Mouse (Mus musculus): ENCODE measurements at regions not wholly inside any gene's neighbourhood (a gene's known extent, or its start where the extent isn't known, plus 50 kb on each side); places are given as distances from the start of the nearest gene placed in this dataset.

GRCm38 (mm10) chrX:19102911-19103310, 378.2 kb downstream of the Tex13c3 start:
- Histone ChIP-seq H3K36me3 (replicated peaks; ENCODE audit: low read length) (no peaks in the 10 kb centered on the region), H3K4me1 (no peaks in the 10 kb centered on the region), H3K27me3 (replicated peaks) (no peaks in the 10 kb centered on the region), H3K9me3 (no peaks in the 10 kb centered on the region), H3K4me3 (replicated peaks) (no peak overlapping the region)
- TF ChIP-seq GATA1 (IDR thresholded peaks at IDR 0.05; ENCODE audit: borderline replicate concordance, low read length) (no peak), FLI1 (IDR thresholded peaks at IDR 0.05; ENCODE audit: low read length) (no peak)

GRCm38 (mm10) chrX:19095960-19096359, 385.2 kb downstream of the Tex13c3 start:
- H3K4me3 ChIP-seq (replicated peaks), result no peak overlapping the region
- H3K9me3 ChIP-seq, result no peaks in the 10 kb centered on the region
- TF ChIP-seq GATA1 (IDR thresholded peaks at IDR 0.05; ENCODE audit: borderline replicate concordance, low read length) (no peak), FLI1 (IDR thresholded peaks at IDR 0.05; ENCODE audit: low read length) (no peak)
- no peaks in the 10 kb centered on the region for H3K4me1 ChIP-seq
- no peaks in the 10 kb centered on the region for H3K27me3 ChIP-seq (replicated peaks)
- no peaks in the 10 kb centered on the region for H3K36me3 ChIP-seq (replicated peaks; ENCODE audit: low read length)

DNA sequence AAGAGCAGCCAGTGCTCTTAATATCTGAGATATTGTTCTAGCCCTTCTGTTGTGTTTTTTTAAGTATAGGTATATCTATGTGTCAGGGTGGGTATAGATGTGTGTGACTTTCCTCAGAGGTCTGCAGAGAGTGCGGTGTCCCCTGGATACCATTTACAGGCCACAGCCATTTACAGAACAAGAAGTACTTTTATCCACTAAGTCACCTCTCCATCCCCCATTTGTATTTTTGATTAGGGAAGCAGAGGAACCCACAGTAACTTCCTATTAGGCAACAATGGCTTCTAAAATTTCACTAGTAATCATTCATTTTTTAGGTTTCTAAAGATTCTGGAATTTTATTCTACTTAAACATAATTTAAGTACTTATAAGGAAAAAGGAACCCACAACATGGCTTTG, 396.7 kb downstream of the Tex13c3 start:
- H3K9me3 ChIP-seq, result no peaks in the 10 kb centered on the region
- no peaks in the 10 kb centered on the region for H3K36me3 ChIP-seq (replicated peaks; ENCODE audit: low read length)
- no peak overlapping the region for H3K4me3 ChIP-seq (replicated peaks)
- TF ChIP-seq FLI1 (IDR thresholded peaks at IDR 0.05; ENCODE audit: low read length) (no peak), GATA1 (IDR thresholded peaks at IDR 0.05; ENCODE audit: borderline replicate concordance, low read length) (no peak)
- H3K4me1 ChIP-seq, result no peaks in the 10 kb centered on the region; the same call in 1 of the 2 replicates
- H3K27me3 ChIP-seq (replicated peaks), result no peaks in the 10 kb centered on the region

DNA sequence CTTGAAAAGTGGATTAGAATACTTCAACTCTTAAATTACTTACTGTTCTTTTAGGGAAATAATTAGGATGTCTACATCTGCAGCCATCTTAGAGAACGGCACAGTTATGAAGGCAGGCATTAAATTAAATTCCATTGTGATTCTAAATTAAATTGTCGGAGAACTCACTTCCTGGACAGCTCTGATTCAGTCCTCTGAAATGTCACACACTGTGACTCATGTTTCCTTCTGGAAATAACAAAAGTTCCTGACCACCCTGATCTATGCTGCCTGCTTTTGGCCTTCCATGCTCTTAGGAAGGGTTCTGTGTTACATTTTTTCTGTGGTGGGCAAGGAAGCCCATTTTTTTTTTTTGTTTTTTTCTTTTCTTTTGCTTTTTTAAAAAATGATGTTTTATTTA, 401.1 kb downstream of the Tex13c3 start:
- no peaks in the 10 kb centered on the region; the same call in 1 of the 2 replicates for H3K4me1 ChIP-seq

More for the DNA sequence above, 401.1 kb downstream of the Tex13c3 start:
- H3K9me3 ChIP-seq, result no peaks in the 10 kb centered on the region
- H3K4me3 ChIP-seq (replicated peaks), result no peak overlapping the region
- H3K27me3 ChIP-seq (replicated peaks), result no peaks in the 10 kb centered on the region
- no peaks in the 10 kb centered on the region for H3K36me3 ChIP-seq (replicated peaks; ENCODE audit: low read length)
- TF ChIP-seq GATA1 (IDR thresholded peaks at IDR 0.05; ENCODE audit: borderline replicate concordance, low read length) (no peak), FLI1 (IDR thresholded peaks at IDR 0.05; ENCODE audit: low read length) (no peak)

All from megakaryocyte, embryonic 14.5 days (primary cell).